Mouse (Mus musculus) midbrain, embryonic 14.5 days (tissue): ENCODE measurements at regions not wholly inside any gene's neighbourhood (a gene's known extent, or its start where the extent isn't known, plus 50 kb on each side); places are given as distances from the start of the nearest gene placed in this dataset.
"Not testable (repeated sequence)": the region's sequence is repeated elsewhere in the genome, so short reads cannot be mapped to it uniquely, and the experiment has no call there.

Experiments
- ATAC-seq: fragments of 200-750 bp; cut with Nextera tagmentation; 2 replicates; pipeline ENCODE4 v1.8.0; 2017; ENCODE audit warnings: moderate number of reproducible peaks, moderate library complexity; ENCODE audit not compliant: low FRiP score, low TSS enrichment
- DNase-seq: peaks from one replicate; pipeline ENCODE4 v3.0.0-alpha.2; 2015
- H3K27ac ChIP-seq: fragments of 300-500 bp; sonication (generic); replicated peaks from 2 replicates; pipeline ENCODE4 v1.5.1; 2014; ENCODE audit warnings: mild to moderate bottlenecking, low read depth, low read length, moderate library complexity
- H3K27me3 ChIP-seq: fragments of 300-500 bp; sonication (generic); 2 replicates; pipeline ENCODE4 v1.6.1; 2014; ENCODE audit warnings: low read length, control low read depth, mixed read lengths; ENCODE audit not compliant: control insufficient read depth, insufficient read depth
- H3K36me3 ChIP-seq: fragments of 300-500 bp; sonication (generic); 2 replicates; pipeline ENCODE4 v1.6.1; 2014; ENCODE audit warnings: low read length, control low read depth; ENCODE audit not compliant: control insufficient read depth, insufficient read depth
- H3K4me1 ChIP-seq: fragments of 300-500 bp; sonication (generic); 2 replicates; pipeline ENCODE4 v1.6.1; 2014; ENCODE audit warnings: mild to moderate bottlenecking, antibody characterized with exemption, low read length, control low read depth; ENCODE audit not compliant: control insufficient read depth, insufficient read depth
- H3K4me2 ChIP-seq: fragments of 300-500 bp; sonication (generic); 2 replicates; pipeline ENCODE4 v1.6.1; 2014; ENCODE audit warnings: mild to moderate bottlenecking, low read length, moderate library complexity
- H3K4me3 ChIP-seq: fragments of 300-500 bp; sonication (generic); replicated peaks from 2 replicates; pipeline ENCODE4 v1.5.1; 2014; ENCODE audit warnings: low read depth, low read length
- H3K9ac ChIP-seq: fragments of 300-500 bp; sonication (generic); replicated peaks from 2 replicates; pipeline ENCODE4 v1.6.1; 2014; ENCODE audit warnings: mild to moderate bottlenecking, low read length, moderate library complexity
- H3K9me3 ChIP-seq: fragments of 300-500 bp; sonication (generic); 2 replicates; pipeline ENCODE4 v1.6.1; 2016; ENCODE audit warnings: low read length, control low read depth, mixed read lengths; ENCODE audit not compliant: control insufficient read depth
- WGBS: fragments of 180-500 bp; shearing (Covaris S2); extraction: QIAGEN DNeasy Blood & Tissue Kit; methylation state at CpG from one replicate; pipeline ENCODE4 v1.1.7; 2014; 5-methylcytosine and 5-hydroxymethylcytosine counted together

- Histone ChIP-seq H3K27ac (no peak overlapping the region), H3K36me3 (no peaks in the 10 kb centered on the region), H3K9me3 (no peaks in the 10 kb centered on the region), H3K4me2 (no peak overlapping the region), H3K4me1 (no peaks in the 10 kb centered on the region), H3K27me3 (no peaks in the 10 kb centered on the region), H3K9ac (no peak overlapping the region), H3K4me3 (no peak overlapping the region)
- ATAC-seq (no peak), DNase-seq (no peak)
- 87% methylated on average over 4 of the region's 4 CpGs for WGBS
Measured at GRCm38 (mm10) chr1:146027650-146028049, 466.9 kb upstream of the Brinp3 start.

- not testable (repeated sequence) for H3K9me3 ChIP-seq
Measured at GRCm38 (mm10) chr1:146032396-146032795, 462.2 kb upstream of the Brinp3 start.

GRCm38 (mm10) chr1:146032926-146033325 is 461.6 kb upstream of the Brinp3 start:
- not testable (repeated sequence) for H3K4me1 ChIP-seq, H3K9ac ChIP-seq, DNase-seq, H3K9me3 ChIP-seq, H3K27me3 ChIP-seq, H3K36me3 ChIP-seq, H3K27ac ChIP-seq, H3K4me3 ChIP-seq, ATAC-seq, H3K4me2 ChIP-seq
- WGBS: 89% methylated on average over 3 of the region's 3 CpGs

More at GRCm38 (mm10) chr1:146032396-146032795, 462.2 kb upstream of the Brinp3 start:
- not testable (repeated sequence) for DNase-seq, ATAC-seq, H3K4me1 ChIP-seq, H3K9ac ChIP-seq, H3K27me3 ChIP-seq, H3K4me3 ChIP-seq, H3K4me2 ChIP-seq, H3K36me3 ChIP-seq, H3K27ac ChIP-seq
- WGBS: 92% methylated on average over 4 of the region's 4 CpGs

DNA sequence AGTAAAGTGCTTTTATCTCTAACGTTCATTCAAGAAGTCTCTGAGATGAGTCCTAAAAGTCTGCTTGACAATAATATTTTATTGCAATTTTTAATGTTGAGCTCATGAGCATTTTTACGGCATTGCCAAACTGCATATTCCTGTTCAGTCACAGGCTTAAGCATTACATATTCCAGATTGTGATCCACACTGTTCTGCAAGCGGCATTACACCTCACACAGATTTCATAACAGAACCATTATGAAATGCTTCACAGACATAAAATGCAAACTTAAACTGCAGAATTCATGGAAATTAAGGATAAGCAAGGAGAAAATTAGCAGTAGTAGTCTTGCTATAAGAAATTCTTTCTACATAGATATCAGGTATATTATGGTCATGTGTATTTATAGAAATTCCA is 442.1 kb upstream of the Brinp3 start:
- no peak for DNase-seq
- Histone ChIP-seq H3K27me3 (no peaks in the 10 kb centered on the region), H3K9me3 (no peaks in the 10 kb centered on the region), H3K27ac (no peak overlapping the region), H3K9ac (no peak overlapping the region), H3K36me3 (no peaks in the 10 kb centered on the region), H3K4me3 (no peak overlapping the region), H3K4me2 (no peak overlapping the region), H3K4me1 (no peaks in the 10 kb centered on the region)
- no peak for ATAC-seq
- 89% methylated on average over 3 of the region's 3 CpGs for whole genome bisulfite sequencing
